Mouse (Mus musculus) forebrain, embryonic 13.5 days (tissue): ENCODE measurements around the gene Dynlrb1. TPM values are rescaled to one million over a fixed set of nuclear protein-coding genes. Genes with fewer than 3 reads are reported as not detected.

Experiments
- ATAC-seq: fragments of 200-750 bp; cut with Nextera tagmentation; 2 replicates; pipeline ENCODE4 v1.8.0; 2017
- H3K27ac ChIP-seq: fragments of 300-500 bp; sonication (generic); 2 replicates; pipeline ENCODE4 v1.5.1; 2015; ENCODE audit warnings: inconsistent platforms, mild to moderate bottlenecking, moderate library complexity
- H3K27me3 ChIP-seq: fragments of 300-500 bp; sonication (generic); 2 replicates; pipeline ENCODE4 v1.6.1; 2015; ENCODE audit warnings: mild to moderate bottlenecking, inconsistent platforms
- H3K36me3 ChIP-seq: fragments of 300-500 bp; sonication (generic); 2 replicates; pipeline ENCODE4 v1.6.1; 2015; ENCODE audit warnings: mild to moderate bottlenecking, inconsistent platforms; ENCODE audit not compliant: poor library complexity, severe bottlenecking
- H3K4me1 ChIP-seq: fragments of 300-500 bp; sonication (generic); 2 replicates; pipeline ENCODE4 v1.6.1; 2015; ENCODE audit warnings: inconsistent platforms
- H3K4me2 ChIP-seq: fragments of 300-500 bp; sonication (generic); 2 replicates; pipeline ENCODE4 v1.6.1; 2015; ENCODE audit warnings: inconsistent platforms, mild to moderate bottlenecking, moderate library complexity
- H3K4me3 ChIP-seq: fragments of 300-500 bp; sonication (generic); 2 replicates; pipeline ENCODE4 v1.5.1; 2015; ENCODE audit warnings: mild to moderate bottlenecking, inconsistent platforms
- H3K9ac ChIP-seq: fragments of 300-500 bp; sonication (generic); 2 replicates; pipeline ENCODE4 v1.6.1; 2015; ENCODE audit warnings: mild to moderate bottlenecking, inconsistent platforms
- H3K9me3 ChIP-seq: fragments of 300-500 bp; sonication (generic); replicated peaks from 2 replicates; pipeline ENCODE4 v1.6.1; 2016; ENCODE audit warnings: inconsistent platforms
- WGBS: fragments of 180-500 bp; shearing (Covaris S2); methylation state at CpG from one replicate; pipeline ENCODE4 v1.1.7; 2015; 5-methylcytosine and 5-hydroxymethylcytosine counted together
- polyA plus RNA-seq: library from polyadenylated mRNA; unstranded; fragments of >200 nt; fragmentation: Nextera tagmentation; extraction: Ambion mirVana; gene quantifications from 2 replicates; pipeline ENCODE4 v1.2.1, GENCODE M21; 2015

Gene Dynlrb1
- polyA plus RNA-seq, 1 experiment from 2014 or later, result 639 TPM

DNA sequence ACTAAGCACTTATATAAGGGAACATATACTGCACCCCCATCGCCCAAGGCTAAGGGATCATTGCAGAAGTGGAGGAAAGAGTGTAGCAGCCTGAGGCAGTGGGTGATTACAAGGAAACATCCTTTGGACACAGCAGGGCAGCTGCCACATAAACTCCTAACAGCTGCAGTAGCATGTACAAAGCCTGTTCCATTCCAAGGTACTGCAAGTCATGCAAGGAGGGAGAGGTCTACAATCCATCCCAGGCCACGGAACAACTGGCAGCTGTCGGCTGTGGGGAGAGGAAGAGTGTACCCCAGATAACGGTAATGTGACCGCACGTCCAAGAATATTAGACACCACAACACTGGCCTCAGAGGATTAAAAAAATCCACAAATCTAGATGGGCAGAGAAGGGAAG lies 29.2 kb downstream of the Dynlrb1 start:
- H3K4me3 ChIP-seq, result no peak overlapping the region
- no peak overlapping the region for H3K9ac ChIP-seq
- no peak overlapping the region for H3K4me2 ChIP-seq
- no peaks in the 10 kb centered on the region for H3K4me1 ChIP-seq
- no peaks in the 10 kb centered on the region for H3K36me3 ChIP-seq
- 93% methylated on average over 6 of the region's 6 CpGs for WGBS
- H3K27me3 ChIP-seq, result no peaks in the 10 kb centered on the region
- no peaks in the 10 kb centered on the region; the same call in 1 of the 2 replicates for H3K9me3 ChIP-seq
- H3K27ac ChIP-seq, result no peak overlapping the region
- no peak for ATAC-seq

DNA sequence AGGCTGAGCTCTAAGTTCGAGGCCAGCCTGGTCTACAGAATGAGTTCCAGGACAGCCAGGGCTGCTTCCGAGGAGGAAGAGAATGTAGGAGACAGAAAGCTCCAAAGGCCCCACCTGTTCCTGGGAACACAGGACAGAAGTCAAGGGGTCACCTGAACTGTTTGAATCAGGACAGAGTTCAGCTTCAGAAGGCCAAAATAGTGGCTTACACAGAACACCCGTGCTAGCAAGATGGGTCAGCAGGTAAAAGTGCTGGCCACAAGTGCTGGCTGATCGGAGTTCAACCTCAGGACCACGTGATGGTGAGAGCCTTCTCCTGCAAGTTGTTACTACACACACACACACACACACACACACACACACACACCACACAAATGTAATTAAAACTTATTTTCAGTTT lies 30.6 kb downstream of the Dynlrb1 start:
- 82% methylated on average over 5 of the region's 5 CpGs for WGBS
- Histone ChIP-seq H3K27me3 (no peaks in the 10 kb centered on the region), H3K4me1 (no peaks in the 10 kb centered on the region), H3K9me3 (no peaks in the 10 kb centered on the region; the same call in 1 of the 2 replicates), H3K4me2 (no peak overlapping the region), H3K36me3 (no peaks in the 10 kb centered on the region), H3K27ac (no peak overlapping the region), H3K4me3 (no peak overlapping the region), H3K9ac (no peak overlapping the region)
- ATAC-seq, result no peak

DNA sequence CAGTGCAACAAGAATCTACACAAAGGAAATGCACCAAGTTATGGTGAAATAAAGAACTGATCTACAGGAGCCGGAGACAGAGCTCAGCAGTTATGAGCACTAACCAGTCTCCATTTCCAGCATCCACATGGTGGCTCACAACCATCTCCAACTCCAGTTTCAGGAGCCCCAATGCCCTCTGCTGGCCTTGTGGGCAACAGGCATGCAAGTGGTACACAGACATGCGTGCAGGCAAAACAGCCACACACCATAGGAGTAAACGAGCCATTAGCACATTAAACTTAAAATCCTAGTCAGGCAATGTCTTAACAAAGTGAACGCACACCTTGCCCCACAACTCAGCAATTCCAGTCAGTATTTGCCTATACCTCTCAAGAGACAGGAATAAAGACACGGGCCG lies 35.6 kb downstream of the Dynlrb1 start:
- H3K4me2 ChIP-seq, result no peak overlapping the region
- no peaks in the 10 kb centered on the region for H3K27me3 ChIP-seq
- no peak for ATAC-seq
- H3K9me3 ChIP-seq, result no peaks in the 10 kb centered on the region
- peaks cover 2% of the 10 kb centered on the region for H3K4me1 ChIP-seq
- WGBS, result 86% methylated on average over 6 of the region's 6 CpGs
- H3K27ac ChIP-seq, result no peak overlapping the region
- no peak overlapping the region for H3K4me3 ChIP-seq
- no peaks in the 10 kb centered on the region for H3K36me3 ChIP-seq
- H3K9ac ChIP-seq, result no peak overlapping the region

GRCm38 (mm10) chr2:155272396-155273170 lies 36.2 kb downstream of the Dynlrb1 start:
- 84% methylated on average over 10 of the region's 10 CpGs for WGBS
- Histone ChIP-seq H3K4me1 (peaks cover 8% of the 10 kb centered on the region), H3K36me3 (peaks cover 2% of the 10 kb centered on the region; the same call in 1 of the 2 replicates), H3K4me2 (no peak overlapping the region), H3K27me3 (no peaks in the 10 kb centered on the region), H3K9ac (no peak overlapping the region), H3K4me3 (no peak overlapping the region), H3K27ac (no peak overlapping the region), H3K9me3 (no peaks in the 10 kb centered on the region)
- no peak for ATAC-seq

DNA sequence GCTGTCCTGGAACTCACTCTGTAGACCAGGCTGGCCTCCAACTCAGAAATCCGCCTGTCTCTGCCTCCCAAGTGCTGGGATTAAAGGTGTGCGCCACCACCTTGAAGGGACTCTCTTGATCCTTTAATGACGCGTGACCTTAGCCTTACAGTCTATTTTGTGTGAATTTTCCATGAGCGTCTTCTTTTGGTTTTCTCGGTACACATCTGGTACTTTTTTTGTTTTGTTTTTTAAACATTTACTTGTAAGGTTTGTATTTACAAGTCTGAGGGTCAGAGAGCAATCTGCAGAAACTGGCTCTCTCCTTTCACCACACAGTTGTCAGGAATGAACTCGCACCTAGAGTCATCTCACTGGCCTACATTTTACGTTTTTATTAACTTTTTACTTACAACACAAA lies 37.3 kb downstream of the Dynlrb1 start:
- H3K9me3 ChIP-seq, result no peaks in the 10 kb centered on the region
- H3K36me3 ChIP-seq, result peaks cover 12% of the 10 kb centered on the region
- no peak for ATAC-seq
- no peak overlapping the region for H3K27ac ChIP-seq
- no peak overlapping the region for H3K9ac ChIP-seq
- no peaks in the 10 kb centered on the region for H3K27me3 ChIP-seq
- H3K4me2 ChIP-seq, result no peak overlapping the region
- H3K4me1 ChIP-seq, result peaks cover 9% of the 10 kb centered on the region
- 90% methylated on average over 8 of the region's 8 CpGs for WGBS
- no peak overlapping the region for H3K4me3 ChIP-seq

- Histone ChIP-seq H3K9ac (peak within 1 kb of the TSS; percentile 84), H3K9me3 (no peaks in the 10 kb centered on the region), H3K4me2 (peak within 1 kb of the TSS; percentile 77), H3K27ac (peak within 1 kb of the TSS; percentile 49), H3K4me3 (peak within 1 kb of the TSS; percentile 73), H3K27me3 (no peaks in the 10 kb centered on the region), H3K4me1 (peaks cover 9% of the 10 kb centered on the region), H3K36me3 (peaks cover 30% of the 10 kb centered on the region)
- peak; percentile 95 for ATAC-seq
- 1% methylated on average over 44 of the region's 47 CpGs for WGBS
These were observed 39.9 kb downstream of the Dynlrb1 start, which contains the start of gene Map1lc3a for GRCm38 (mm10) chr2:155276195-155276594. Gene Map1lc3a, plus strand, starts transcription at chr2:155276297.

DNA sequence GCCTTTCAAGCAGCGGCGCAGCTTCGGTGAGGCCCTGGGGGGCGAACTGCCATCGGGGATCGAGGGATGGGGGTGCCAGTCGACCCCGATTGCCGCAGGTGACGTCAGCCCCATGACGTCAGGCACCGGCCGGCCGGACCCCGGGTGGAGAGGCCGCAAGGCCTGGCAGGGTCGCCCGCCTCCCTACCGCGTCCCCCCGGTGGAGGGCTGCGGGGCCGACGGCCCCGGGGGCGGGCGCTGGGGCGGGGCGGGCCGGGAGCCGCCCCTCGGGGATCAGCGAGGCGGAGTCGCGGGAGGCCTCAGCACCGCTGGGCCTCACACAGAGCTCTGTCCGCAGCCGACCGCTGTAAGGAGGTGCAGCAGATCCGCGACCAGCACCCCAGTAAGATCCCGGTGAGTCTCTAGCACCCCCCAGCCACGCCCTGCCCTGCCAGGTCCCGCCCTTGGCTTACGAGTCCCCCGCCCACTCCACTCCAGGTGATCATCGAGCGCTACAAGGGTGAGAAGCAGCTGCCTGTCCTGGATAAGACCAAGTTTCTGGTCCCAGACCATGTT lies 40.4 kb downstream of the Dynlrb1 start:
- Histone ChIP-seq H3K27ac (peak overlapping the region; percentile 49), H3K9ac (peak overlapping the region; percentile 84), H3K4me1 (peaks cover 9% of the 10 kb centered on the region), H3K9me3 (no peaks in the 10 kb centered on the region), H3K27me3 (no peaks in the 10 kb centered on the region), H3K4me3 (peak overlapping the region; percentile 73), H3K36me3 (peaks cover 33% of the 10 kb centered on the region), H3K4me2 (peak overlapping the region; percentile 77)
- peak; percentile 79 for ATAC-seq
- WGBS, result 1% methylated on average over 36 of the region's 49 CpGs

DNA sequence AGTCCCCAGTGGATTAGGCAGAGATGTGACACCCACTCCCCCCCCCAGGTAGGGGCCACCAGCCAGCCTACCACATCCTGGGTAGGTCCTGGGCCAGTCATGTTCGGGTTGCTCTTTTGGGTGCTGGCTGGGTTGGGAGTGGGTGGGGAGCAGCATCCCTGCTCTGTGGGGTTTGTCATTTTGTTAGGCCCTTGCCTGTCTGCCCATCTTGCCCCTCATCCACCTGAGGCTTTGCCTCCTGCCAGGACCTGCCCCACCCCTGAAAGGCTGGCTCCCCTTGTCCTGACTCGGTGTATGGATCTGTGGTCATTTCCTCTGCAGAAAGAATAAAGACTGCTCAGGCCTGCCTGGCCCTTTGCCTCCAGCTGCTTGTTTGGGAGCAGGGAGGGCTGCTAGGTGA lies 41.4 kb downstream of the Dynlrb1 start:
- Histone ChIP-seq H3K9ac (peak overlapping the region; percentile 84), H3K4me2 (peak overlapping the region; percentile 77)

DNA sequence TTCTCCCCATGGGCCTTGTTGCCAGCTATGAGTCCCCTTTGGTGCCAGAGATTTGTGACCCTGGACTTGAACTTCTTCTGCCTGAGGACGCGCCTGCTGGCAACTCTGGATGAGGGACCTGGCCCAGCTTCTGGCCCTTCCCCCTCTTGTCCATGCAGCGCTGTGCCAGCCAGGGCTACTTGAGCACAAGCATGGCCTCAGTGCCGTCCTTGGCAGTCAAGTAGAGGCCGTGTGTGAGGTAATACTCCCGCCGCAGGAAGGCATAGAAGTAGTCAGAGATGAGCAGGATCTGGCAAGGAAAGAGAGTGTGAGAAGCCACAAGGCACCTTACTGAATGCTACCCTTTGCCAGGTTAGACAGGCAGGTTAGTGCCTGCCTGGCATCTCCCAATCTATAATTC lies 42.0 kb downstream of the Dynlrb1 start:
- H3K27ac ChIP-seq, result no peak overlapping the region
- H3K9ac ChIP-seq, result no peak overlapping the region
- 87% methylated on average over 7 of the region's 7 CpGs for WGBS
- H3K4me2 ChIP-seq, result no peak overlapping the region
- H3K4me1 ChIP-seq, result peaks cover 9% of the 10 kb centered on the region
- H3K27me3 ChIP-seq, result no peaks in the 10 kb centered on the region
- peaks cover 36% of the 10 kb centered on the region for H3K36me3 ChIP-seq
- ATAC-seq, result no peak
- no peak overlapping the region for H3K4me3 ChIP-seq
- H3K9me3 ChIP-seq, result no peaks in the 10 kb centered on the region

More for the DNA sequence above, 41.4 kb downstream of the Dynlrb1 start:
- ATAC-seq, result no peak
- Histone ChIP-seq H3K9me3 (no peaks in the 10 kb centered on the region), H3K4me1 (peaks cover 9% of the 10 kb centered on the region), H3K27ac (no peak overlapping the region), H3K27me3 (no peaks in the 10 kb centered on the region), H3K4me3 (peak overlapping the region; percentile 73; the same call in 1 of the 2 replicates), H3K36me3 (peaks cover 35% of the 10 kb centered on the region)
- WGBS, result 88% methylated on average over 2 of the region's 2 CpGs

DNA sequence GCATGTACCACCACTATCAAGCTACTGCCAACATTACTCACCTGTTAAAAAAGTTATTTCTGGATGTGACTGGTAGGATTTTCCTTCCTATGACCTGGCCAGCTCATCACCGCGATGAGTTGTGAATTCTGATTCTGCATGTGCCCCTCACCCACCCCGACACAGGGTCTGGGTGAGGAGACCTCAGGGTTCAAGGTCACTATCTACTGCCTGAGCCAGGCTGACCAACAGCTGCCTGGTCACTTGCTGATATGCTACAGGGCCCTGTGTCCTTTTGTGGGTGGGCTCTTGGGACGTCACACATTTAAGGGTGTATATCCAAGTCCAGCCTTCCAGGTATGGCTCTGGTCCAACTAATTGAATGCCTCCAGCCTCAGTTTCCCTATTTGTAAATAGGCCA lies 42.8 kb downstream of the Dynlrb1 start:
- no peak overlapping the region for H3K4me2 ChIP-seq
- peaks cover 44% of the 10 kb centered on the region for H3K36me3 ChIP-seq
- no peak overlapping the region for H3K9ac ChIP-seq
- no peaks in the 10 kb centered on the region for H3K27me3 ChIP-seq
- H3K4me3 ChIP-seq, result no peak overlapping the region
- H3K27ac ChIP-seq, result no peak overlapping the region
- 92% methylated on average over 4 of the region's 4 CpGs for WGBS
- H3K4me1 ChIP-seq, result peaks cover 9% of the 10 kb centered on the region
- no peak for ATAC-seq
- H3K9me3 ChIP-seq, result no peaks in the 10 kb centered on the region

GRCm38 (mm10) chr2:155280116-155280515 lies 43.8 kb downstream of the Dynlrb1 start:
- no peak for ATAC-seq
- Histone ChIP-seq H3K9me3 (no peaks in the 10 kb centered on the region), H3K4me2 (no peak overlapping the region), H3K27me3 (no peaks in the 10 kb centered on the region), H3K4me3 (no peak overlapping the region), H3K36me3 (peaks cover 53% of the 10 kb centered on the region), H3K9ac (no peak overlapping the region), H3K4me1 (peaks cover 9% of the 10 kb centered on the region), H3K27ac (no peak overlapping the region)
- WGBS, result 81% methylated on average over 2 of the region's 2 CpGs

- Histone ChIP-seq H3K9me3 (no peaks in the 10 kb centered on the region), H3K9ac (no peak overlapping the region), H3K4me1 (no peaks in the 10 kb centered on the region), H3K4me2 (no peak overlapping the region), H3K36me3 (peaks cover 52% of the 10 kb centered on the region), H3K4me3 (no peak overlapping the region), H3K27me3 (no peaks in the 10 kb centered on the region), H3K27ac (no peak overlapping the region)
- 84% methylated on average over 4 of the region's 4 CpGs for WGBS
- ATAC-seq, result no peak
These were observed 47.5 kb downstream of the Dynlrb1 start for GRCm38 (mm10) chr2:155283793-155284192.
